Mouse (Mus musculus): ENCODE data around the gene Stx2. TPM values are rescaled to one million over a fixed set of nuclear protein-coding genes. Genes with fewer than 3 reads are reported as not detected.

The Stx2 gene
- total and polyA plus RNA-seq, 2 experiments from 2014 or later, result 12.5 to 17.4 TPM

- ATAC-seq, result peak; percentile 38; the same call in 1 of the 2 replicates
- no peak for TF ChIP-seq CTCF (IDR thresholded peaks at IDR 0.05; ENCODE audit: low read depth)
- Histone ChIP-seq H3K4me2 (ENCODE audit: low read depth) (no peak overlapping the region), H3K9me3 (ENCODE audit: low read length) (no peaks in the 10 kb centered on the region), H3K36me3 (ENCODE audit: insufficient read depth) (no peaks in the 10 kb centered on the region), H3K27ac (ENCODE audit: low read depth, low read length) (no peak overlapping the region), H3K27me3 (ENCODE audit: insufficient read depth, low read length) (no peaks in the 10 kb centered on the region), H3K9ac (no peak overlapping the region), H3K4me3 (ENCODE audit: low read depth, low read length) (no peak overlapping the region), H3K4me1 (ENCODE audit: insufficient read depth) (peaks cover 8% of the 10 kb centered on the region; the same call in 1 of the 2 replicates)
- DNase-seq, result peak; percentile 50
- WGBS, result 36% methylated on average over 6 of the region's 6 CpGs
Observed at GRCm38 (mm10) chr5:128935359-128935899, 72.9 kb downstream of the Stx2 start.

Other genes starting within 250 kb of the Stx2 start
- 18.8 and 25.6 TPM in 2 replicates for gene Rimbp2, start 55.1 kb downstream of the Stx2 start, total RNA-seq (2014; rRNA removed)
- 3.9 and 4.6 TPM in 2 replicates for gene Rimbp2, start 55.1 kb downstream of the Stx2 start, polyA plus RNA-seq (2015; fragmentation: Nextera tagmentation; extraction: Ambion mirVana)
- gene Ran, start 11.5 kb upstream of the Stx2 start, total RNA-seq (2014; rRNA removed), result 258 and 312 TPM in 2 replicates
- gene Ran, start 11.5 kb upstream of the Stx2 start, polyA plus RNA-seq (2015; fragmentation: Nextera tagmentation; extraction: Ambion mirVana), result 330 and 336 TPM in 2 replicates
- 0.46 and 1.0 TPM in 2 replicates for gene Adgrd1, start 88.2 kb upstream of the Stx2 start, total RNA-seq (2014; rRNA removed)
- gene Adgrd1, start 88.2 kb upstream of the Stx2 start, polyA plus RNA-seq (2015; fragmentation: Nextera tagmentation; extraction: Ambion mirVana), result 0.19 and 0.22 TPM in 2 replicates

Measured in forebrain, postnatal 0 days (tissue).